Mouse (Mus musculus) inflammation-experienced regulatory T-cells, adult 16 weeks (primary cell): ENCODE measurements around the gene Spata6. TPM values are rescaled to one million over a fixed set of nuclear protein-coding genes. Genes with fewer than 3 reads are reported as not detected.

ENCODE experiments used
- polyA plus RNA-seq: library from polyadenylated mRNA; unstranded; fragments of 100-300 nt; shearing (Covaris generic); gene quantifications from one replicate; pipeline ENCODE4 v1.2.1, GENCODE M21; 2017

Gene Spata6
- polyA plus RNA-seq, result 36.4 TPM

GRCm38 (mm10) chr4:111719776-111720661, at the start of gene Spata6:
Gene Spata6, plus strand, starts transcription at chr4:111719984.

Other genes with a start within 250 kb of the Spata6 start
- not detected for gene Slc5a9, start 182.9 kb downstream of the Spata6 start, polyA plus RNA-seq
- gene Skint8, start 199.4 kb downstream of the Spata6 start, polyA plus RNA-seq, result not detected